Mouse (Mus musculus) liver, embryonic 13.5 days (tissue): ENCODE data around the gene Taf11. TPM values are rescaled to one million over a fixed set of nuclear protein-coding genes. Genes with fewer than 3 reads are reported as not detected.

ENCODE experiments used
- ATAC-seq: fragments of 200-750 bp; cut with Nextera tagmentation; 2 replicates; pipeline ENCODE4 v1.8.0; 2017; ENCODE audit warnings: low read depth, mild to moderate bottlenecking, moderate number of reproducible peaks, moderate library complexity
- DNase-seq: peaks from one replicate; pipeline ENCODE4 v3.0.0; 2022
- H3K27ac ChIP-seq: fragments of 300-500 bp; sonication (generic); 2 replicates; pipeline ENCODE4 v1.5.1; 2015; ENCODE audit warnings: moderate library complexity, mild to moderate bottlenecking, inconsistent platforms
- H3K27me3 ChIP-seq: fragments of 300-500 bp; sonication (generic); 2 replicates; pipeline ENCODE4 v1.6.1; 2015; ENCODE audit warnings: mild to moderate bottlenecking, inconsistent platforms
- H3K36me3 ChIP-seq: fragments of 300-500 bp; sonication (generic); 2 replicates; pipeline ENCODE4 v1.6.1; 2015; ENCODE audit warnings: mild to moderate bottlenecking, inconsistent platforms
- H3K4me1 ChIP-seq: fragments of 300-500 bp; sonication (generic); replicated peaks from 2 replicates; pipeline ENCODE4 v1.6.1; 2015; ENCODE audit warnings: inconsistent platforms
- H3K4me2 ChIP-seq: fragments of 300-500 bp; sonication (generic); 2 replicates; pipeline ENCODE4 v1.6.1; 2015; ENCODE audit warnings: inconsistent platforms, mild to moderate bottlenecking, moderate library complexity
- H3K4me3 ChIP-seq: fragments of 300-500 bp; sonication (generic); replicated peaks from 2 replicates; pipeline ENCODE4 v1.5.1; 2015; ENCODE audit warnings: mild to moderate bottlenecking, inconsistent platforms
- H3K9ac ChIP-seq: fragments of 300-500 bp; sonication (generic); 2 replicates; pipeline ENCODE4 v1.6.1; 2015; ENCODE audit warnings: mild to moderate bottlenecking, inconsistent platforms
- H3K9me3 ChIP-seq: fragments of 300-500 bp; sonication (generic); replicated peaks from 2 replicates; pipeline ENCODE4 v1.6.1; 2016; ENCODE audit warnings: inconsistent platforms
- WGBS: fragments of 180-500 bp; shearing (Covaris S2); methylation state at CpG from one replicate; pipeline ENCODE4 v1.1.7; 2015; ENCODE audit not compliant: insufficient replicate concordance; 5-methylcytosine and 5-hydroxymethylcytosine counted together
- polyA plus RNA-seq: library from polyadenylated mRNA; unstranded; fragments of >200 nt; fragmentation: Nextera tagmentation; extraction: Ambion mirVana; gene quantifications from 2 replicates; pipeline ENCODE4 v1.2.1, GENCODE M21; 2015

Gene Taf11
- polyA plus RNA-seq, 1 experiment from 2014 or later: 32.4 TPM

DNA sequence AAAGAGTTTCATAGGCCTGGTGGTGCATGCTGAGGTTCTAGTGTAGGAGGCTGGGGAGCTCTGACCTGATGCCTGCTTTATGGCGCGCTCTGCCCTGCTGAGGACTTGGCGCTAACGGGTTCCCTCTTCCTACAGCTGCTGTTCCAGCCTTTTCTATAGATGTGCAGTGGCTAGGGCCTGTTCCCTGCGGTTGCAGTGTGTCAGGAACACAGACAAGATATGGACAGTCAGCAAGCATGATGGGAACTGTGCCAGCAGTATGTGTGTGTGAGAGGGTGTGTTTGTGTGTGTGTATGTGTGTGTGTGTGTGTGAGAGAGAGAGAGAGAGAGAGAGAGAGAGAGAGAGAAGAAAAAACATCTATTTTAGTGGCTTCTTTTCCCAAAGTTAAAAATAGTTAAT, 29.4 kb upstream of the Taf11 start:
- ATAC-seq (no peak), DNase-seq (no peak)
- no peaks in the 10 kb centered on the region for H3K36me3 ChIP-seq
- H3K4me1 ChIP-seq: peaks cover 20% of the 10 kb centered on the region
- no peak overlapping the region for H3K4me3 ChIP-seq
- 81% methylated on average over 5 of the region's 5 CpGs for WGBS
- H3K27me3 ChIP-seq: no peaks in the 10 kb centered on the region
- H3K9me3 ChIP-seq: no peaks in the 10 kb centered on the region
- no peak overlapping the region for H3K4me2 ChIP-seq
- H3K9ac ChIP-seq: no peak overlapping the region
- H3K27ac ChIP-seq: no peak overlapping the region

DNA sequence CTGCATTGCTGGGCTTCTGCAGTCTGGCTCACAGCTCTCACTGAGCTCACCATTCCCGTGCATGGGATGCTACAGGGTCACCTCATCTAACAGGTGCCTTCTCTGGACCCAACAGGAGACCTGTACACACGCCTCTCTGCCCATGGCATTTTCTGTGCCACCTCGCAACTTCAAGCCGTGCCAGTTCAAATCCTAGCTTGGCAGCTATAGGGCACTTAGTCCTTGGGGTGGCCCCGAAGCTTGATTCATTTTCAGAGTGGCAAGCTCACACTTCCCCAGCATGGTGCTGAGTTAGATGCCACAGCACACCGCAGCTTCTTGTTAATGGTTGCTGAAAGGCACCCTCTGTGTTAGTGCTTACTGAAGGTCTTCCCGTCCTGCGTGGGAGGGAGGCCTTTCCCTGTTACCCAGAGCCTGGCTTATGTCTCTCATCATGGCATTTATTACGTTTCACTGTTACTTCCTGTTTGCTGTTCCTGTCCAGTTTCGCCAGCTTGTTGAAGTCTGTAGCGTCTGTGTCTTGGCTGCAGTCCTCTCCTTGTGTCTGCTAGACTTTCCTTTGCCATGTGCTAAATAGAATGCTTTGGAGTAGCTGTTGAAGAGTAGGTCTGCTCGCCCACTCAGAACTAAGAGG, 28.6 kb upstream of the Taf11 start:
- peaks cover 20% of the 10 kb centered on the region for H3K4me1 ChIP-seq
- no peak overlapping the region for H3K27ac ChIP-seq
- no peaks in the 10 kb centered on the region for H3K9me3 ChIP-seq
- H3K9ac ChIP-seq: no peak overlapping the region
- WGBS: 64% methylated on average over 12 of the region's 12 CpGs
- ATAC-seq: no peak
- no peak overlapping the region for H3K4me3 ChIP-seq
- H3K27me3 ChIP-seq: no peaks in the 10 kb centered on the region
- DNase-seq: no peak
- no peak overlapping the region for H3K4me2 ChIP-seq
- H3K36me3 ChIP-seq: no peaks in the 10 kb centered on the region

DNA sequence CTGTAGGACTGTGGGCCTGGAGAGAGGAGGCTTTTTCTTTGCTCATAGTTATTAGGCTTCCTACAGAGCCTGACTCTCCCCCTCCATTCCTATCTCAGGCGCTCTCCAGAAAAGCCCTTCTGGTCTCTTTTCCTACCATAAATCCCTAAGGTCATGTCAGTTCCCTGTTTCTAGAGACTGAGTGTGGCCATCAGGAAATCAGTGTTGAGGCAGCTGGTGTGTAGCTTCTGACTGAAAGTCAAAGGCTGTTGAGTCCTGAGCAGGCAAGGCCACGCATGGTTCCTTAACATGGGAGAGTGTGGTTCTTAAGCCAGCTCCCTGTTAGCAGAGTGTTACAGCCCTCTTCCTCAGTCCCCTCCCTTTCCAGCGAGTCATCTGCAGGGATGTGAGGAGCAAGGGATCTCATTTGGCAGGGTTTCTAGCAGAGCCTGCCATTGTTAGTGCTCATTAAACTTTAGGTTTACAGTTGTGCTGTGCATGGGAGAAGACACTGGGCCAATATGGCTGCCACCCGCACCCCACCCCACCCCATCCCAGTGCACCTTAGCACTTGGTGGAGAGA, 27.5 kb upstream of the Taf11 start:
- ATAC-seq (no peak), DNase-seq (no peak)
- no peaks in the 10 kb centered on the region for H3K36me3 ChIP-seq
- no peaks in the 10 kb centered on the region for H3K9me3 ChIP-seq
- no peaks in the 10 kb centered on the region for H3K27me3 ChIP-seq
- peaks cover 20% of the 10 kb centered on the region for H3K4me1 ChIP-seq
- H3K4me3 ChIP-seq: no peak overlapping the region
- 77% methylated on average over 4 of the region's 4 CpGs for WGBS
- no peak overlapping the region for H3K27ac ChIP-seq
- H3K9ac ChIP-seq: no peak overlapping the region
- no peak overlapping the region for H3K4me2 ChIP-seq

DNA sequence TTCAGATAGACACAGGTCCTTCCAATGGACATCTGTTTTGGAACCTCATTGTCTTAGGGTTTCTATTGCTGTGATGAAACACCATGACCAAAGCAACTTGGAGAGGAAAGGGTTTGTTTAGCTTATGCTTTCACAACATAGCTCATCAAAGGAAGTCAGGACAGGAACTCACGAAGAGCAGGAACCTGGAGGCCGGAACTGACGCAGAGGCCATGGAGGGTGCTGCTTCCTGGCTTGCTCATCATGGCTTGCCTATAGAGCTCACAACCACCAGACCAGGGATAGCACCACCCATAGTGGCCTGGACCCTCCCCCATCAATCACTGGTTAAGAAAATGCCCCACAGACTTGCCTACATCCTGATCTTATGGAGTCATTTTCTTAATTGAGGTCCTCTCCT, 25.4 kb upstream of the Taf11 start:
- 54% methylated on average over 3 of the region's 3 CpGs for WGBS
- DNase-seq: no peak

DNA sequence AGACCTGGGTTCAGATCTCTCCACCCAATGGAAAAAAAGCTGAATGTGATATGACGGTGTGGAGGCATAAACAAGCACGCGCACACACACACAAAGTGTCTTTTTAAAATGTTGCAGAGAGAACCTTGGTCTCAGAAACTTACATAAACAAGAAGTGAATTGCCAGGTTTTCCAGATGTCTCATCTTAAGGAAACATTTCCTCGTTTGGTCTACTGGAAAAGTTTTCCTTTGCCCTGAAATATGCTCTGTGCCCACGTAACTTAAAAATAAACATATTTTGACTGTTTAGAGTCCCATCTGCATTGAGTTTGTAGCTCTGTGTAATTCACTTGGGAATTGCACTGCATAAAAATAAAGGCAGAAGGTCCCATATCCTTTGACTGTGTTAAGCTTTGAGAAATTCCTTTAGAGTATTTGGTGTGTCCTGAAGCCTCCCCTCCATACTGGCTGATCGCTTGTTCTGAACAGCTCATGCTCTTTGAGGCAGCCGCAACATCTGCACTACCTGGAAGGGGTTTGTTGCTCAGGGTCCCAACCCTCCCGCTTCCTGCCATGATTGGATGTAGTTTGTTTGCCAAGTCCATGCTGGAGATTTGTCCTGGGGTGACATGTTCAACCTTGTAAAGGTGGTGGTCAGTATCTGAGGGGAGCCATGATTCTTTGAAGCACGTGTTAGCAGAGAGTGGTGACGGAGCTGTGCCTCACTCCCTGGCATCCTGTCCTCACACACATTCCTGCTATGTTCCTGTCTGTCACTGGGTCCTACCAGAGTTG, 24.7 kb upstream of the Taf11 start:
- Histone ChIP-seq H3K27ac (no peak overlapping the region), H3K9ac (no peak overlapping the region), H3K4me3 (no peak overlapping the region), H3K36me3 (no peaks in the 10 kb centered on the region), H3K4me1 (peaks cover 14% of the 10 kb centered on the region; the same call in 1 of the 2 replicates), H3K9me3 (no peaks in the 10 kb centered on the region), H3K4me2 (no peak overlapping the region), H3K27me3 (no peaks in the 10 kb centered on the region)
- WGBS: 81% methylated on average over 10 of the region's 10 CpGs
- no peak for DNase-seq
- ATAC-seq: no peak

More for the DNA sequence above, 25.4 kb upstream of the Taf11 start:
- no peak overlapping the region for H3K27ac ChIP-seq
- H3K4me3 ChIP-seq: no peak overlapping the region
- ATAC-seq: no peak
- no peaks in the 10 kb centered on the region for H3K9me3 ChIP-seq
- H3K36me3 ChIP-seq: no peaks in the 10 kb centered on the region
- H3K9ac ChIP-seq: no peak overlapping the region
- no peak overlapping the region for H3K4me2 ChIP-seq
- H3K4me1 ChIP-seq: peaks cover 15% of the 10 kb centered on the region
- H3K27me3 ChIP-seq: no peaks in the 10 kb centered on the region

DNA sequence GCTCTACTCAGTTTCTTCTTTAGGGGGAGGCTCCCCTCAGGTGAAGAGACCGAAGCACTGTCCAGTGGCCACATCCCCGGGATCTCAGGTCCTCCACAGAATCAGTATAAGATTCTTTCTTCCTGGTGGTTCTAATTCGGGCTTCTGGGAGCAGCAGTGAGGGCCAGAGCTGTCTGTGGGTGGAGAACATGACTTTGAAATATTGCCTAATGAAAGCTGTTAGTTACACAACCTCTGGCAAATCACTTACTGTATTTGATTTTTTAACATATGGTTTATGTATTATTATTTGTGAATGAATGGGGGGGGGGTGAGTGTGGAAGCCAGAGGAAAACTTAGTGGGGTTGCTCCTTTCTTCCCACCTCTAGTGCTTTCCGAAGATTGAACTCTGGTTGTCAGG, 22.2 kb upstream of the Taf11 start:
- H3K4me1 ChIP-seq: no peaks in the 10 kb centered on the region
- H3K4me3 ChIP-seq: no peak overlapping the region
- 66% methylated on average over 4 of the region's 4 CpGs for WGBS
- no peak overlapping the region for H3K9ac ChIP-seq
- no peaks in the 10 kb centered on the region for H3K27me3 ChIP-seq
- no peaks in the 10 kb centered on the region for H3K9me3 ChIP-seq
- DNase-seq (no peak), ATAC-seq (no peak)
- no peaks in the 10 kb centered on the region for H3K36me3 ChIP-seq
- H3K27ac ChIP-seq: no peak overlapping the region
- no peak overlapping the region for H3K4me2 ChIP-seq

DNA sequence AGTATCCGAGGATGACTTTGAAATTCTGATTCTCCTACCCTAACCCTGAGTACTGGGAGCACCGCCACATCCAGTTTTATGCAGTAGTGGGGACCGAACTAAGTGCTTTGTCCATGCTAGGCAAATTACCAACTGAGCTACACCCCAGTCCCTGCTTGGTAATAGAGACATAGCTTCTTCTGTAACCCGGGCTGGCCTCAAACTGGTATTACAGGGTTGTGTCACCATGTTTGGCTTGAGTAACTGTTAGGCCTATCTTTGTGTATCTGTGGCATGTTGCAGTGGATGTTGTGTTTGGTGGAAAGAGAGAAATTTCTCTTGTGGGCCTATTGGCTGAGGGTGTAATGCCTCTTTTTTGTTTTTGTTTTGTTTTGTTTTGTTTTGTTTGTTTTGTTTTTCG, 20.6 kb upstream of the Taf11 start:
- no peak overlapping the region for H3K9ac ChIP-seq
- no peaks in the 10 kb centered on the region; the same call in 1 of the 2 replicates for H3K4me1 ChIP-seq
- no peaks in the 10 kb centered on the region for H3K36me3 ChIP-seq
- H3K4me2 ChIP-seq: no peak overlapping the region
- ATAC-seq: no peak
- H3K27me3 ChIP-seq: no peaks in the 10 kb centered on the region
- H3K9me3 ChIP-seq: no peaks in the 10 kb centered on the region
- 76% methylated on average over 5 of the region's 5 CpGs for WGBS
- no peak overlapping the region for H3K27ac ChIP-seq
- DNase-seq: no peak
- H3K4me3 ChIP-seq: no peak overlapping the region

DNA sequence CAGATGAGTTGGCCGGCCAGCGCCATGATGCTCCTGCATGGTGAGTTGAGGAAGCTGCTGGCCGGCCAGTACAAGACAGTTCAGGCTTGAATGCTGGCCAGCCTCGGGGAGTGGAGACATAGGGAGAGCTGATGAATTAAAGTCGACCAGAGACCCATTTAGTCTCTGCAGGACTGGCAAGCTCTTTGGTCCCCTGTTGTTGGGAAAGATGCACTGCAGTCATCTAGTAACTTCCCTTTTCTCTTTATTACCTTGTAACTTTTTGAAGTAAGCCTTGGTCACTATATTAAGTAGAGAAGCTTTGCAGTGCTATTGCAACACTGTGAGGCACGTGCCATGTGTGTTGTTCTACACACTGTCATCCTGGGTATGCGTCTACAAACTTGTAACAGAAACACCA, 15.9 kb upstream of the Taf11 start:
- no peak for ATAC-seq
- Histone ChIP-seq H3K4me3 (no peak overlapping the region), H3K27me3 (no peaks in the 10 kb centered on the region), H3K9me3 (no peaks in the 10 kb centered on the region), H3K27ac (no peak overlapping the region), H3K4me2 (no peak overlapping the region), H3K9ac (no peak overlapping the region), H3K4me1 (peaks cover 8% of the 10 kb centered on the region), H3K36me3 (no peaks in the 10 kb centered on the region)
- no peak for DNase-seq
- 56% methylated on average over 7 of the region's 7 CpGs for WGBS

DNA sequence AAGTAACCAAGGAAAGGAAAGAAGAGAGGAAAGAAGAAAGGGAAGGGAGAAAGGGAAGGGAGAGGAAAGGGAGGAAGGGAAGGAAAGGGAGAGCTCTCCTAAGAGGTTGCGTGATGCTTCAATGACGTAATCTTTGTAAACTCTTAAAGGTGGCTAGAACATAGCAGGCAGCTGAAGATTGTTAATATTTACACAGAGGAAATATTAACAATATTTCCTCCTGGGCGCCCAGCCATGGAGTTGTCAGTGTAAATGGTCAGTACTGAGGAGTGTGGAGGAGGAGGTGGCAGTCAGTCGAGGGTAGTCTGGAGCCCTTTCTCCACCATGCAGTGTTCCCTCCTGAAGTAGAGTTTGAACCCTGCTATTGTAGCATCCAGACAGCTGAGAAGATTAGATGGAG, 15.4 kb upstream of the Taf11 start:
- Histone ChIP-seq H3K4me1 (peaks cover 12% of the 10 kb centered on the region), H3K9ac (no peak overlapping the region), H3K27me3 (no peaks in the 10 kb centered on the region), H3K4me2 (no peak overlapping the region), H3K27ac (no peak overlapping the region), H3K9me3 (no peaks in the 10 kb centered on the region), H3K4me3 (no peak overlapping the region), H3K36me3 (no peaks in the 10 kb centered on the region)
- 69% methylated on average over 4 of the region's 4 CpGs for WGBS
- ATAC-seq (no peak), DNase-seq (no peak)

DNA sequence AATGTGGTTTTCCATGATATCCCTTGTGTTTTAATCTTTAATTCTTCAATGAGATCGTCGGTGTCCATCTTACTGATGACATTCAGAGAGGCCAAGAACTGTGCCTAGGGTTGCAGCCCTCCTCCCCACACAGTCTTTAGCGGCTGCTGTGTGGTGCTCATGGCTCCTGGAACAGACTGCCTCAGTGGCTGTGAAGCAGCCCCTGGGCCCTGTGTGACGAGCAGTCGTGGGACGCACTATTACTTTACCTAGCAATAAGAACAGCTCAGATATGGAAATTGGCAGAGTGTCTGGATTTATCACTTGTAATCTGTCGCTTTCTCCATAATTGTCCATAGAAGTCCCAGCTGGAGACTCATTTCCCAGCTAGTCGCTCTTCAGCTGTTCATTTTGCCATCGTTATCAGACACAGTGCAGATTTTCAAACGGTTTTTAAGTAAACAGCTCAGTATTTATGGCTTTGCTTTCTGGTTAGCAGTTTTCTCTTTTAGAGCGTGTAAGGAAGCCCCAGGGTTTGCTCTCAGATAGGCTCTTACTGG, 12.6 kb upstream of the Taf11 start:
- Histone ChIP-seq H3K27ac (no peak overlapping the region), H3K36me3 (no peaks in the 10 kb centered on the region), H3K9me3 (no peaks in the 10 kb centered on the region), H3K4me2 (no peak overlapping the region), H3K4me1 (peaks cover 14% of the 10 kb centered on the region), H3K27me3 (no peaks in the 10 kb centered on the region), H3K4me3 (no peak overlapping the region), H3K9ac (no peak overlapping the region)
- 73% methylated on average over 11 of the region's 11 CpGs for WGBS
- DNase-seq: no peak
- ATAC-seq: no peak

DNA sequence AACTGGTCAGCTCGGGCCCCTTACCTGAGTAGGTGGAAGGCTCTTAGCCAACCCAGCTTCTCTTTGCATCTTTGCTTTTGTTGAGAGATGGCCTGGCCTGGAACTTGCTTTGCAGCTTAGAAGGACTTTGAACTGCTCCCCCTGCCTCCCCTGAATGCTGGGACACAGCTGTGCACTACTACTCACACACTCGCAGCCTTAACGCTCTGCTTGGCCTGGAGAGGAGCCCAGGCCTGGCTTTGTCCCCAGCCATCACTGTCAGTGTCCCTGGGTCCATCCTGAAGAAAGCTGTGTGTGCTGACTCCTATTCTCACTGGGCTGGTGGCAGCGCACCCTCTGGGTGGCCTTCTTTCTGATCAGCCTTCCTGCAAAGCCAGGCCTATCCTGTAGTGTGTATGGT, 11.0 kb upstream of the Taf11 start:
- Histone ChIP-seq H3K27me3 (no peaks in the 10 kb centered on the region), H3K9ac (no peak overlapping the region), H3K9me3 (no peaks in the 10 kb centered on the region), H3K4me2 (no peak overlapping the region), H3K4me1 (peaks cover 14% of the 10 kb centered on the region), H3K36me3 (no peaks in the 10 kb centered on the region), H3K27ac (no peak overlapping the region), H3K4me3 (no peak overlapping the region)
- DNase-seq (no peak), ATAC-seq (no peak)
- WGBS: 67% methylated on average over 4 of the region's 4 CpGs
